Mouse (Mus musculus): ENCODE data around the gene Plxnb1. TPM values are rescaled to one million over a fixed set of nuclear protein-coding genes. Genes with fewer than 3 reads are reported as not detected.

Plxnb1 gene
- polyA plus RNA-seq, 1 experiment from 2014 or later: 12.8 TPM

GRCm38 (mm10) chr9:109055271-109056030 is 39.7 kb upstream of the Plxnb1 start:
- WGBS: 89% methylated on average over 12 of the region's 12 CpGs
- Histone ChIP-seq H3K4me1 (peaks cover 29% of the 10 kb centered on the region), H3K36me3 (peaks cover 35% of the 10 kb centered on the region), H3K9me3 (no peaks in the 10 kb centered on the region), H3K4me2 (peak overlapping the region; percentile 52), H3K27ac (peak overlapping the region; percentile 81), H3K9ac (peak overlapping the region; percentile 16; the same call in 1 of the 2 replicates), H3K4me3 (replicated peaks) (peak overlapping the region; percentile 29), H3K27me3 (replicated peaks) (no peaks in the 10 kb centered on the region)
- ATAC-seq (ENCODE audit: insufficient read depth, low FRiP score, low read depth): no peak

DNA sequence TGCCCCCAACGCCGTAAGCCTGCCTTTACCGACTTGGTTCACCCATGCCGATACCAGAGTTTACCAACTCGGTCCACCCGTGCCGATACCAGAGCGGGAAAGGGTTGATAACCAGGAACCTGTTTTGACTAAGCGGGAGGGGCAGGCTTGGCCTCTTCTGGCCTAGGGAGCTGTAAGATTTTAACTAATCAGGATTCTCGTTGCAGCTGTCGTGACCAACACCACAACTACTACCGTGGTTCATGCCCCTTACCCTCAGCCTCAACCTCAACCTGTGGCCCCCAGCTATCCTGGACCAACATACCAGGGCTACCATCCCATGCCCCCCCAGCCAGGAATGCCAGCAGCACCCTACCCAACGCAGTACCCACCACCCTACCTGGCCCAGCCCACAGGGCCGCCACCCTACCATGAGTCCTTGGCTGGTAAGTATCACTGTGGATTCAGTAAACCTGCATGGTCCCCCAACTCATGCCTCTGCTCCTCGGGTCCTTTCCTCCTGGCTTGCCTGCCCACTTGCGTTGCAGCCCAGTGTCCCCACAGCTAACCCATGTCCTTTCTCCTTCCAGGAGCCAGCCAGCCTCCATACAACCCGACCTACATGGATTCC is 39.0 kb upstream of the Plxnb1 start:
- ATAC-seq (ENCODE audit: insufficient read depth, low FRiP score, low read depth): no peak
- H3K4me2 ChIP-seq: no peak overlapping the region
- no peaks in the 10 kb centered on the region for H3K9me3 ChIP-seq
- H3K4me3 ChIP-seq (replicated peaks): no peak overlapping the region
- peaks cover 30% of the 10 kb centered on the region for H3K36me3 ChIP-seq
- peak overlapping the region; percentile 26; the same call in 1 of the 2 replicates for H3K27ac ChIP-seq
- peaks cover 29% of the 10 kb centered on the region for H3K4me1 ChIP-seq
- 91% methylated on average over 17 of the region's 17 CpGs for WGBS
- H3K9ac ChIP-seq: no peak overlapping the region
- H3K27me3 ChIP-seq (replicated peaks): no peaks in the 10 kb centered on the region

DNA sequence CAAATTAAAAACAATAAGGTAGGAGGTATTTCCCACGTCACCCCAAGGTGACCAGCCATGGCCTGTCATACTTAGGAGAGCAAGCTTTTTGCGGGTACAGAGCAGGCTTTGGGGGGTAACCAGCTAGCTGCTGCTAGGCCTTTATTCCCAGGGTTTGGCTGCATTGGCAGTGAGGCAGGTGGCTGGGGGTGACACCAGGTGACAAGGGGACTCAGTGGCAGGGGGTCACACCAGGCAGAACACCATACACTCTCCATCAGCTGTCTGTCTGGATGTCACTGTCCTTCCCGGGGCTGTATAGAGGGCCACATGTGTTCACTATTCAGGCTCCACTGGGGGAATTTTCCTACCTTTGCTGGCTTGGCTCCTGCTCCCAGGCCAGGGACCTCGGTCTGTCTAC is 38.3 kb upstream of the Plxnb1 start:
- Histone ChIP-seq H3K27me3 (replicated peaks) (no peaks in the 10 kb centered on the region), H3K4me1 (peaks cover 29% of the 10 kb centered on the region), H3K9ac (no peak overlapping the region), H3K27ac (no peak overlapping the region), H3K9me3 (no peaks in the 10 kb centered on the region), H3K4me2 (no peak overlapping the region), H3K4me3 (replicated peaks) (no peak overlapping the region), H3K36me3 (peaks cover 23% of the 10 kb centered on the region)
- 86% methylated on average over 4 of the region's 4 CpGs for WGBS
- no peak for ATAC-seq (ENCODE audit: insufficient read depth, low FRiP score, low read depth)

- no peak overlapping the region for H3K27ac ChIP-seq
- peaks cover 23% of the 10 kb centered on the region for H3K36me3 ChIP-seq
- no peak overlapping the region for H3K4me2 ChIP-seq
- no peak overlapping the region for H3K4me3 ChIP-seq (replicated peaks)
- H3K9ac ChIP-seq: no peak overlapping the region
- no peaks in the 10 kb centered on the region for H3K27me3 ChIP-seq (replicated peaks)
- 92% methylated on average over 5 of the region's 5 CpGs for WGBS
- no peak for ATAC-seq (ENCODE audit: insufficient read depth, low FRiP score, low read depth)
- peaks cover 29% of the 10 kb centered on the region for H3K4me1 ChIP-seq
- H3K9me3 ChIP-seq: no peaks in the 10 kb centered on the region
These were observed 37.6 kb upstream of the Plxnb1 start for GRCm38 (mm10) chr9:109057543-109057942.

DNA sequence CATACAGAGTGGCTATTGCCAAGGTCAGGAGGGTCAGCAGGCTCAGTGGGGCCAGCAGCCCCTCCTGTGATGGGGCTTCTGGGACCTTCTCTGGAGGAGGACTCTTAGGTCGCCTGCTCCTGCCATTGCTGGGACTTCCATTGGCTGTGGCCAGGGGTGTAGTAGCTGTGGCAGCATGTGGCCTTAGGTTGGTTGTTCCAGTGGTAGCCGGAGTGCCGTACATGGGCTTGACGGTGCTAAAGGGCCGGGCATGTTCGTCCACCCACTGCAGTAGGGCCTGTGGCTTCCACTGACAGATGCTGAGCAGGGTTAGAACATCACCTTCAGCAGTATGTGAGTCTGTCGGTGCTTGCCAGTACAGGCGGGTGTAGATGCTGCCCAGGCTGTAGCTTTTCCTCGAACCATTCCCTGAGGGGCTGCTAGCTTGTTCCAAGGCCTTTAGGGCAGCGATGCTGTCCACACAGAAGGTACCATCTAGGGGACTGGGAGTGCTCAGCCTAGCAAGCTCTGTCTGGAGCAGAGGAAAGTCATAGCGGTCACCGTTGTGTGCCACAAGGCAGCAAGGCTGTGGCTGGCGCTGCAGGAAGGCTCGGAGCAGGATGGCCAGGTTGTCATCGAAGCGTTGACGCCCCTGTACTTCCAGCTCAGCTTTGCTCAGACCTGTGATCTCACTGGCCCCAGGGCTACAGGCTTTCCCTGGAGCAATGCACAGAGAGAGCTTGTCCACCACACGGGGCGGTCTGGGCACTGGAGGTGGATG is 37.0 kb upstream of the Plxnb1 start:
- no peak for ATAC-seq (ENCODE audit: insufficient read depth, low FRiP score, low read depth)
- 93% methylated on average over 19 of the region's 19 CpGs for WGBS
- Histone ChIP-seq H3K9me3 (no peaks in the 10 kb centered on the region), H3K27me3 (replicated peaks) (no peaks in the 10 kb centered on the region), H3K4me2 (peak overlapping the region; percentile 71), H3K36me3 (peaks cover 29% of the 10 kb centered on the region), H3K27ac (peak overlapping the region; percentile 91; the same call in 1 of the 2 replicates), H3K9ac (no peak overlapping the region), H3K4me3 (replicated peaks) (peak overlapping the region; percentile 36), H3K4me1 (peaks cover 29% of the 10 kb centered on the region)

GRCm38 (mm10) chr9:109059136-109059903 is 35.9 kb upstream of the Plxnb1 start, which contains the start of gene Trex1:
Gene Trex1 (minus strand): TSS chr9:109059734.
- H3K4me1 ChIP-seq: peaks cover 25% of the 10 kb centered on the region
- 10% methylated on average over 15 of the region's 15 CpGs for WGBS
- peak within 1 kb of the TSS; percentile 71 for H3K4me2 ChIP-seq
- no peaks in the 10 kb centered on the region for H3K9me3 ChIP-seq
- H3K9ac ChIP-seq: no peak within 1 kb of the TSS
- H3K27me3 ChIP-seq (replicated peaks): no peaks in the 10 kb centered on the region
- peak; percentile 92 for ATAC-seq (ENCODE audit: insufficient read depth, low FRiP score, low read depth)
- H3K27ac ChIP-seq: peak within 1 kb of the TSS; percentile 91
- H3K36me3 ChIP-seq: peaks cover 35% of the 10 kb centered on the region
- H3K4me3 ChIP-seq (replicated peaks): peak within 1 kb of the TSS; percentile 36

- Histone ChIP-seq H3K9ac (no peak overlapping the region), H3K36me3 (peaks cover 45% of the 10 kb centered on the region)
- WGBS: 85% methylated on average over 16 of the region's 16 CpGs
These were observed 34.8 kb upstream of the Plxnb1 start for GRCm38 (mm10) chr9:109060184-109060897.

GRCm38 (mm10) chr9:109060898-109061295 is 34.3 kb upstream of the Plxnb1 start:
- H3K27me3 ChIP-seq (replicated peaks): no peaks in the 10 kb centered on the region
- no peak for ATAC-seq (ENCODE audit: insufficient read depth, low FRiP score, low read depth)
- 88% methylated on average over 5 of the region's 5 CpGs for WGBS
- peaks cover 17% of the 10 kb centered on the region for H3K4me1 ChIP-seq
- H3K36me3 ChIP-seq: peaks cover 49% of the 10 kb centered on the region
- no peaks in the 10 kb centered on the region for H3K9me3 ChIP-seq
- no peak overlapping the region for H3K9ac ChIP-seq
- no peak overlapping the region for H3K4me2 ChIP-seq
- H3K4me3 ChIP-seq (replicated peaks): no peak overlapping the region
- no peak overlapping the region for H3K27ac ChIP-seq

More at GRCm38 (mm10) chr9:109060184-109060897, 34.8 kb upstream of the Plxnb1 start:
- Histone ChIP-seq H3K4me1 (peaks cover 18% of the 10 kb centered on the region), H3K27me3 (replicated peaks) (no peaks in the 10 kb centered on the region), H3K4me3 (replicated peaks) (no peak overlapping the region), H3K9me3 (no peaks in the 10 kb centered on the region), H3K27ac (0 out of 2 replicates have a peak overlapping the region, but pooled peaks have one; percentile 35), H3K4me2 (no peak overlapping the region)
- ATAC-seq (ENCODE audit: insufficient read depth, low FRiP score, low read depth): no peak

GRCm38 (mm10) chr9:109068095-109068735 is 27.0 kb upstream of the Plxnb1 start:
- 94% methylated on average over 3 of the region's 3 CpGs for WGBS
- no peak overlapping the region for H3K9ac ChIP-seq
- H3K27me3 ChIP-seq (replicated peaks): no peaks in the 10 kb centered on the region
- ATAC-seq (ENCODE audit: insufficient read depth, low FRiP score, low read depth): no peak
- H3K27ac ChIP-seq: no peak overlapping the region
- peaks cover 56% of the 10 kb centered on the region for H3K36me3 ChIP-seq
- no peak overlapping the region for H3K4me2 ChIP-seq
- H3K4me3 ChIP-seq (replicated peaks): no peak overlapping the region
- no peaks in the 10 kb centered on the region for H3K9me3 ChIP-seq
- H3K4me1 ChIP-seq: peaks cover 7% of the 10 kb centered on the region

DNA sequence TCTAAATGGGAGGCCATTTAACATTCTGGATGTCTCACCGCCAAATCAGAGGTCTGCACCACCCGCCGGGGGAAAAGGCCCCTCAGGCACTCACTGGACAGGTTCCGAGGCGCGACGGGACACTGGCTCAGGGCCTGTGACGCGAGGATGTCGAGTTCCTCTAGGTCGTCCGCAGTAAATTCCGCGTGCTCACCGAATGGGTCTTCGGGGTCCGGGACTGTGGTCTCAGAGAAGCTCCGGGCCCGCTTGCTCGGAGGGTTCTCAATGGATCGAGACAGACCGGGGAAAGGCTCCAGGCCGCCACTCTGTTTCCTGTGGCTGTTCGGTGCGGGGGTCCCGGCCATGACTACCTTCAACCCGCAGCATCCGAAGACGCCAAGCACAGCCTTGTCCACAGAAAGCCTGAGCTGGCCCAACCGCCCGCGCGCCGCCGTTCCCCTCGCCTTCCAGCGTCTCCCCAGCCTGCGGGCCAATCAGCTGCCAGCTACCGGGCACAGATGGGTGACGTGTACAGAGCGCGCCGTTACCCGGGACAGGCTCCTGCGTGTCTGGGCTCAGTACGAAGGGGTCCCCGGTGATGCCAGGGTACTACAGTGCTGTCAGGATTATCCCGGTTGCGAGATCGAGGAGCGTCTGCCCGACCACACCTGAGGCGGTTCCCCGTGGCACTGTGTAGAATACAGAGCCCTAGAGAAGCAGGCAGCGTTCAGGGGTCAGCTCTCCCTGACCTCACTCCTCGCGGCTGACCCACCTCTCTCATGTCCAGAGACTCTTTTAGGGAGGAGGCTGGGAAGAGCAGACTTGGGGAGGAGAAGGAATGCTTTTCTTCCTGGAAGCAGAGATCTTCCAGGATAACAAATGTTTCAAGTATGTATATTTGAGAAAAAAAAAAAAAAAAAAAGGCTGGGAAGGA is 21.3 kb upstream of the Plxnb1 start, which contains the start of gene Atrip:
Gene Atrip (minus strand): TSS at position 464 of the 913 bp plus-strand sequence.
- ATAC-seq (ENCODE audit: insufficient read depth, low FRiP score, low read depth): peak; percentile 98
- under 1% methylated on average over 56 of the region's 57 CpGs for WGBS

More for the DNA sequence above, 21.3 kb upstream of the Plxnb1 start, which contains the start of gene Atrip:
- H3K36me3 ChIP-seq: peaks cover 12% of the 10 kb centered on the region
- peaks cover 11% of the 10 kb centered on the region for H3K4me1 ChIP-seq
- H3K27me3 ChIP-seq (replicated peaks): no peaks in the 10 kb centered on the region
- peak within 1 kb of the TSS; percentile 86 for H3K4me2 ChIP-seq
- H3K27ac ChIP-seq: peak within 1 kb of the TSS; percentile 72
- no peaks in the 10 kb centered on the region for H3K9me3 ChIP-seq
- peak within 1 kb of the TSS; percentile 88 for H3K4me3 ChIP-seq (replicated peaks)
- H3K9ac ChIP-seq: peak within 1 kb of the TSS; percentile 94
